Mouse (Mus musculus) brain, embryonic 14.5 days (tissue): ENCODE measurements at regions not wholly inside any gene's neighbourhood (a gene's known extent, or its start where the extent isn't known, plus 50 kb on each side); places are given as distances from the start of the nearest gene placed in this dataset.

Experiments used
- DNase-seq: peaks from one replicate; pipeline ENCODE4 v3.0.0-alpha.2; 2011; ENCODE audit warnings: low read depth
- CTCF ChIP-seq: fragments of 200-500 bp; IDR thresholded peaks from 2 replicates; pipeline ENCODE4 v1.5.1; 2012; ENCODE audit warnings: inconsistent platforms, mild to moderate bottlenecking, moderate library complexity, borderline replicate concordance; ENCODE audit not compliant: insufficient read depth, insufficient read length; ENCODE audit errors: extremely low read depth
- POLR2A ChIP-seq: fragments of 200-500 bp; IDR thresholded peaks from 2 replicates; pipeline ENCODE4 v1.6.1; 2012; ENCODE audit warnings: mild to moderate bottlenecking, inconsistent platforms, borderline replicate concordance; ENCODE audit not compliant: poor library complexity, insufficient read depth, insufficient read length, severe bottlenecking; ENCODE audit errors: extremely low read depth

DNA sequence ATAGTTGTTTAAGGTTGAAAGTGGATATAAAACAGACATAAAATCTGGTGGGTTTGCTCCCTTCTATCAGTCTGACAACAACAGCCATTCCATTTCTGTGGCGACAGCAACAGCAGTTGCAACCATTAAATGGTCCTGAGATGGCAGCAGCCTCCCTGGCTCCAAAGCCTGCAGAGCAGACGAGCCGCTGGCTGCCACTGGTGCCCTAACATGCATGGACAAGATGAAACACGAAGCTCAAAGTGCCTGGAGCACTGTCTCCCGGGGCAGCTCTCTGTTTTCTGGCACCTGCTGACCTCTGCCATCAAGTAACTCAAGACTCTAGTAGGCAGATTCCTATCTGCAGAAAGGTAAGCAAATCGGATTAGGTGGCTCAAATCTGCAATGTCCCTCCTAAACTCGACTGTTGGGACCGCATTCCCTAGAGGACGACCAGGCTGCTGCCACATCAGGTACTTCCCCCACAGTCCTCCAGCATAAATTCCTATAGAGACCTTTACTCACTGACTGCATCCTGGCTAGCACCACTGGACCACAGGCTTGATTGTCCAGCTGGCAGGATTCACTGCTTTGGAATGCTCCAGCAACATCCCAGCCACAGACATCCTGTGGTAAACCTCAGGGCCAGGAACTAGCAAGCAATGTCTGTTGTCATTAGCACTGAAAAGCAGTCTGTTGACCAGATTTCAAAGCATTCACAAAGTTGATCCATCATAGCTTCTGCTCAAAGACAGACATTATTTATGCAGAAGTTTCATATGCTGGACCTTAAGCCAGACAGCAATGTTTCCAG lies 490.0 kb downstream of the Psat1 start:
- DNase-seq = peak; percentile 37

GRCm38 (mm10) chr19:15448989-15449388 lies 498.1 kb downstream of the Psat1 start:
- DNase-seq = peak; percentile 57
- TF ChIP-seq POLR2A (no peak), CTCF (no peak)

More for the DNA sequence above, 490.0 kb downstream of the Psat1 start:
- TF ChIP-seq CTCF (no peak), POLR2A (no peak)

DNA sequence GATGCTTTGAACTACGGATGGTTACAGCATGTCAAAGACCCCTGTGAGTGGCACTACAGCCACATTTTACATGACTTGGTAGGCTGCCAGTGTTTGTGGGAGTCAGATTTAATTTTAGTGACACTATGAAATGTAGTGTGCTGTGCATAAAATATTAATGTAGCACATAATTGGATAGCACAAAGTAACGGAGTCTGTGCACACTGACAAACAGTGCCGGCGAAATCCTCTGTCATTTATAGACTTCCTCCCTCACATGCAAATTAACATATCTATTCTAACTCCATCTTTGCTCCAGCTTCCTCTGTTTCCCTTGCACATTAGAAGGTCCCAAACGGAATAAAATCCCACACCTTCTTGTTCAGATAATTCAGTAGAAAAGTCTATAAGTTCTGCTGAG lies 515.3 kb downstream of the Psat1 start:
- peak; percentile 30 for DNase-seq
- no peak for TF ChIP-seq POLR2A
- no peak for TF ChIP-seq CTCF

DNA sequence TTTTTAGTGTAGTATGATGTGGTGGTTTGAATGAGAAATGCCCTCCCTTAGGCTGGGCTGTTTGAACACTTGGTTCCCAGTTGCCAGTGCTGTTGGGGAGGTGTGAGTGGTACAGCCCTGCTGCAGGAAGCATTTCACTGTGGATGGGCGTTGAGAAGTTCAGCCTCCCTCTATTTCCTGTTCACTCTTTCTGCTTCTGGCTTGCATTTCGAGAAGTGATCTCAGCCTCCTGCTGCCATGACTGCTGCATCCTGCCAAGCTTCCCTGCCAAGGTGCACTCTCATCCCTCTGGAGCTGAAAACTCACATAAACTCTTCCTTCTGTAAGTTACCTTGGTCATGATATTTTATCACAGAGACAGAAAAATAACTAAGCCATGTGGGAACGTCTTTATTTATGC lies 525.8 kb downstream of the Psat1 start:
- DNase-seq = no peak
- no peak for TF ChIP-seq POLR2A
- no peak for TF ChIP-seq CTCF

- no peak for DNase-seq
- TF ChIP-seq POLR2A = no peak
- TF ChIP-seq CTCF = no peak
Measured at GRCm38 (mm10) chr19:15398624-15399023, 548.5 kb downstream of the Psat1 start.

GRCm38 (mm10) chr19:15371682-15372081 lies 575.5 kb downstream of the Psat1 start:
- TF ChIP-seq CTCF = no peak
- no peak for TF ChIP-seq POLR2A
- peak; percentile 17 for DNase-seq

GRCm38 (mm10) chr19:15366951-15367350 lies 580.2 kb downstream of the Psat1 start:
- TF ChIP-seq CTCF (no peak), POLR2A (no peak)
- DNase-seq = peak; percentile 68

- DNase-seq = no peak
- no peak for TF ChIP-seq CTCF
- TF ChIP-seq POLR2A = no peak
Measured at GRCm38 (mm10) chr19:15357181-15357580, 590.0 kb downstream of the Psat1 start.

GRCm38 (mm10) chr19:15348356-15348755 lies 598.8 kb downstream of the Psat1 start:
- DNase-seq = no peak
- no peak for TF ChIP-seq POLR2A

- DNase-seq = no peak
- TF ChIP-seq POLR2A = no peak
- no peak for TF ChIP-seq CTCF
Measured at GRCm38 (mm10) chr19:15342229-15342628, 604.9 kb downstream of the Psat1 start.

GRCm38 (mm10) chr19:15340305-15340983 lies 606.7 kb downstream of the Psat1 start:
- DNase-seq = peak; percentile 92
- TF ChIP-seq POLR2A = no peak
- no peak for TF ChIP-seq CTCF

GRCm38 (mm10) chr19:15339979-15340304 lies 607.2 kb downstream of the Psat1 start:
- TF ChIP-seq CTCF (no peak), POLR2A (no peak)
- DNase-seq = no peak
